Mouse (Mus musculus) activated CD4-positive, CD25-positive, alpha-beta regulatory T cell, adult 9 weeks (primary cell): ENCODE measurements around the gene Mep1a. TPM values are rescaled to one million over a fixed set of nuclear protein-coding genes. Genes with fewer than 3 reads are reported as not detected.

ENCODE experiments used
- polyA plus RNA-seq: library from polyadenylated mRNA; unstranded; fragments of 100-300 nt; shearing (Covaris generic); gene quantifications from one replicate; pipeline ENCODE4 v1.2.1, GENCODE M21; 2017

Mep1a gene
- not detected for polyA plus RNA-seq

GRCm38 (mm10) chr17:43502592-43502991, at the start of gene Mep1a:
TSS of gene Mep1a (minus strand) at chr17:43502812.

GRCm38 (mm10) chr17:43543539-43543938, 40.9 kb upstream of the Mep1a start, which contains the start of gene Ankrd66:
TSS of gene Ankrd66 (minus strand) at chr17:43543639.

Other genes starting within 250 kb of the Mep1a start
- not detected for gene Adgrf1, start 232.5 kb downstream of the Mep1a start, polyA plus RNA-seq
- 0.09 TPM for gene Adgrf5, start 142.4 kb downstream of the Mep1a start, polyA plus RNA-seq
- gene Ankrd66, start 40.8 kb upstream of the Mep1a start, polyA plus RNA-seq: not detected
- gene Pla2g7, start 65.3 kb upstream of the Mep1a start, polyA plus RNA-seq: 0.56 TPM
- not detected for gene Tdrd6, start 127.5 kb upstream of the Mep1a start, polyA plus RNA-seq
- 12.2 TPM for gene Slc25a27, start 164.4 kb upstream of the Mep1a start, polyA plus RNA-seq
- 0.92 TPM for gene Cyp39a1, start 164.6 kb upstream of the Mep1a start, polyA plus RNA-seq